Mouse (Mus musculus): ENCODE measurements around the gene 4931406P16Rik.

The 4931406P16Rik gene

GRCm38 (mm10) chr7:34246870-34247499 is 66.4 kb downstream of the 4931406P16Rik start:
- DNase-seq (ENCODE audit: low spot score in 2 of 2), result no peak

GRCm38 (mm10) chr7:34242176-34242575 is 71.2 kb downstream of the 4931406P16Rik start:
- no peak for DNase-seq (ENCODE audit: low spot score in 2 of 2)

GRCm38 (mm10) chr7:34238086-34238485 is 75.3 kb downstream of the 4931406P16Rik start:
- DNase-seq (ENCODE audit: low spot score in 2 of 2), result no peak

- DNase-seq (ENCODE audit: low spot score in 2 of 2), result no peak
Observed at GRCm38 (mm10) chr7:34235602-34236001, 77.7 kb downstream of the 4931406P16Rik start.

GRCm38 (mm10) chr7:34234610-34235561 is 78.5 kb downstream of the 4931406P16Rik start:
- DNase-seq (ENCODE audit: low spot score in 2 of 2), result no peak

GRCm38 (mm10) chr7:34233909-34234609 is 79.3 kb downstream of the 4931406P16Rik start:
- peak; percentile 99 to 100 for DNase-seq (ENCODE audit: low spot score in 2 of 2)

GRCm38 (mm10) chr7:34232785-34233725 is 80.3 kb downstream of the 4931406P16Rik start:
- no peak for DNase-seq (ENCODE audit: low spot score in 2 of 2)

- peak; percentile 46 to 64 for DNase-seq (ENCODE audit: low spot score in 2 of 2)
Observed at GRCm38 (mm10) chr7:34230116-34230515, 83.2 kb downstream of the 4931406P16Rik start, which contains the start of gene Gpi1. Gene Gpi1 (minus strand): TSS chr7:34230336.

- peak; percentile 49 to 57 for DNase-seq (ENCODE audit: low spot score in 2 of 2)
Observed at GRCm38 (mm10) chr7:34229691-34230111, 83.7 kb downstream of the 4931406P16Rik start.

- no peak for DNase-seq (ENCODE audit: low spot score in 2 of 2)
Observed at GRCm38 (mm10) chr7:34229153-34229552, 84.2 kb downstream of the 4931406P16Rik start.

GRCm38 (mm10) chr7:34228641-34229040 is 84.7 kb downstream of the 4931406P16Rik start:
- no peak for DNase-seq (ENCODE audit: low spot score in 2 of 2)

- no peak for DNase-seq (ENCODE audit: low spot score in 2 of 2)
Observed at GRCm38 (mm10) chr7:34226846-34227245, 86.5 kb downstream of the 4931406P16Rik start.

- no peak for DNase-seq (ENCODE audit: low spot score in 2 of 2)
Observed at GRCm38 (mm10) chr7:34226086-34226485, 87.3 kb downstream of the 4931406P16Rik start.

- DNase-seq (ENCODE audit: low spot score in 2 of 2), result no peak
Observed at GRCm38 (mm10) chr7:34224308-34224707, 89.0 kb downstream of the 4931406P16Rik start.

GRCm38 (mm10) chr7:34222340-34222739 is 91.0 kb downstream of the 4931406P16Rik start:
- no peak for DNase-seq (ENCODE audit: low spot score in 2 of 2)

GRCm38 (mm10) chr7:34221594-34222250 is 91.6 kb downstream of the 4931406P16Rik start:
- DNase-seq (ENCODE audit: low spot score in 2 of 2), result no peak

GRCm38 (mm10) chr7:34218496-34218895 is 94.9 kb downstream of the 4931406P16Rik start:
- no peak for DNase-seq (ENCODE audit: low spot score in 2 of 2)

- DNase-seq (ENCODE audit: low spot score in 2 of 2), result no peak
Observed at GRCm38 (mm10) chr7:34216474-34216873, 96.9 kb downstream of the 4931406P16Rik start.

- no peak for DNase-seq (ENCODE audit: low spot score in 2 of 2)
Observed at GRCm38 (mm10) chr7:34215481-34215880, 97.9 kb downstream of the 4931406P16Rik start.

- DNase-seq (ENCODE audit: low spot score in 2 of 2), result no peak
Observed at GRCm38 (mm10) chr7:34214644-34215043, 98.7 kb downstream of the 4931406P16Rik start.

Measured in frontal cortex, postnatal 25 days (tissue).